Mouse (Mus musculus) kidney, adult 8-10 months (tissue): Measurements from ENCODE around the gene Tuba1b.
"Not testable (repeated sequence)": the region's sequence is repeated elsewhere in the genome, so short reads cannot be mapped to it uniquely, and the experiment has no call there.

Source experiments
- DNase-seq, 2 experiments: peaks; one replicate each; pipeline ENCODE4 v3.0.0; 2022

Tuba1b gene

GRCm38 (mm10) chr15:98953401-98954356 is 19.3 kb upstream of the Tuba1b start, which contains the start of the genes Gm49450 and Tuba1a:
Gene Gm49450, minus strand, starts transcription at chr15:98953551.
Gene Tuba1a, minus strand, starts transcription at chr15:98953703.
- DNase-seq = peak; percentile 76 to 84

GRCm38 (mm10) chr15:98952751-98953400 is 18.5 kb upstream of the Tuba1b start:
- DNase-seq = peak in 1 of 2 experiments; percentile 57

- no peak for DNase-seq
These were observed 17.7 kb upstream of the Tuba1b start for GRCm38 (mm10) chr15:98952063-98952455.

GRCm38 (mm10) chr15:98951122-98952062 is 17.0 kb upstream of the Tuba1b start:
- not testable (repeated sequence) for DNase-seq

GRCm38 (mm10) chr15:98949607-98949892 is 15.2 kb upstream of the Tuba1b start:
- DNase-seq = no peak

GRCm38 (mm10) chr15:98948857-98949606 is 14.7 kb upstream of the Tuba1b start:
- DNase-seq = no peak

GRCm38 (mm10) chr15:98948382-98948781 is 14.0 kb upstream of the Tuba1b start:
- DNase-seq = no peak

GRCm38 (mm10) chr15:98947884-98948283 is 13.5 kb upstream of the Tuba1b start:
- no peak for DNase-seq

- no peak for DNase-seq
These were observed 8.8 kb upstream of the Tuba1b start for GRCm38 (mm10) chr15:98943133-98943532.

- DNase-seq = no peak
These were observed 7.7 kb upstream of the Tuba1b start for GRCm38 (mm10) chr15:98942081-98942480.

GRCm38 (mm10) chr15:98941539-98941938 is 7.2 kb upstream of the Tuba1b start:
- DNase-seq = no peak

GRCm38 (mm10) chr15:98940816-98941215 is 6.5 kb upstream of the Tuba1b start:
- DNase-seq = no peak

GRCm38 (mm10) chr15:98933833-98934216 is 540 bp downstream of the Tuba1b start:
- DNase-seq = peak; percentile 96

- DNase-seq = not testable (repeated sequence)
These were observed 1.2 kb downstream of the Tuba1b start for GRCm38 (mm10) chr15:98933004-98933671.

- no peak for DNase-seq
These were observed 3.4 kb downstream of the Tuba1b start for GRCm38 (mm10) chr15:98930998-98931397.

- DNase-seq = no peak
These were observed 4.2 kb downstream of the Tuba1b start for GRCm38 (mm10) chr15:98930017-98930734.

- DNase-seq = peak; percentile 91 to 93
These were observed 5.6 kb downstream of the Tuba1b start for GRCm38 (mm10) chr15:98928598-98929240.

- no peak for DNase-seq
These were observed 6.8 kb downstream of the Tuba1b start for GRCm38 (mm10) chr15:98927566-98927965.

- DNase-seq = peak; percentile 41 to 68
These were observed 9.7 kb downstream of the Tuba1b start for GRCm38 (mm10) chr15:98924682-98925081.

GRCm38 (mm10) chr15:98923031-98923537 is 11.3 kb downstream of the Tuba1b start:
- DNase-seq = no peak
